Mouse (Mus musculus): ENCODE measurements around the gene Cyp46a1. TPM values are rescaled to one million over a fixed set of nuclear protein-coding genes. Genes with fewer than 3 reads are reported as not detected.

Cyp46a1 gene
- polyA plus RNA-seq, 1 experiment from 2014 or later = 1.4 TPM

GRCm38 (mm10) chr12:108393082-108393481 lies 58.9 kb downstream of the Cyp46a1 start:
- Histone ChIP-seq H3K9me3 (ENCODE audit: control insufficient read depth, low read length) (no peaks in the 10 kb centered on the region), H3K4me2 (ENCODE audit: low read depth, severe bottlenecking) (no peak overlapping the region), H3K4me1 (ENCODE audit: control insufficient read depth, insufficient read depth, low read length) (no peaks in the 10 kb centered on the region), H3K36me3 (ENCODE audit: control insufficient read depth, insufficient read depth, low read length) (no peaks in the 10 kb centered on the region), H3K4me3 (ENCODE audit: low read depth, low read length) (no peak overlapping the region), H3K27me3 (ENCODE audit: control insufficient read depth, insufficient read depth, low read length) (no peaks in the 10 kb centered on the region), H3K9ac (ENCODE audit: low read length) (no peak overlapping the region), H3K27ac (replicated peaks; ENCODE audit: low read depth, low read length) (no peak overlapping the region)
- ATAC-seq (ENCODE audit: insufficient number of reproducible peaks, low FRiP score, low TSS enrichment, low read depth) (no peak), DNase-seq (ENCODE audit: low spot score) (no peak)
- 85% methylated on average over 4 of the region's 4 CpGs for WGBS

- H3K27ac ChIP-seq (replicated peaks; ENCODE audit: low read depth, low read length) = no peak overlapping the region
- no peak overlapping the region for H3K4me2 ChIP-seq (ENCODE audit: low read depth, severe bottlenecking)
- no peaks in the 10 kb centered on the region for H3K27me3 ChIP-seq (ENCODE audit: control insufficient read depth, insufficient read depth, low read length)
- WGBS = 72% methylated on average over 4 of the region's 4 CpGs
- H3K4me3 ChIP-seq (ENCODE audit: low read depth, low read length) = no peak overlapping the region
- no peaks in the 10 kb centered on the region for H3K4me1 ChIP-seq (ENCODE audit: control insufficient read depth, insufficient read depth, low read length)
- ATAC-seq (ENCODE audit: insufficient number of reproducible peaks, low FRiP score, low TSS enrichment, low read depth) (no peak), DNase-seq (ENCODE audit: low spot score) (no peak)
- H3K9me3 ChIP-seq (ENCODE audit: control insufficient read depth, low read length) = no peaks in the 10 kb centered on the region
- no peaks in the 10 kb centered on the region for H3K36me3 ChIP-seq (ENCODE audit: control insufficient read depth, insufficient read depth, low read length)
- H3K9ac ChIP-seq (ENCODE audit: low read length) = no peak overlapping the region
Observed at GRCm38 (mm10) chr12:108393637-108394036, 59.5 kb downstream of the Cyp46a1 start.

GRCm38 (mm10) chr12:108394534-108395284 lies 60.5 kb downstream of the Cyp46a1 start:
- 90% methylated on average over 17 of the region's 17 CpGs for WGBS
- Histone ChIP-seq H3K4me1 (ENCODE audit: control insufficient read depth, insufficient read depth, low read length) (no peaks in the 10 kb centered on the region), H3K4me2 (ENCODE audit: low read depth, severe bottlenecking) (no peak overlapping the region), H3K9me3 (ENCODE audit: control insufficient read depth, low read length) (no peaks in the 10 kb centered on the region), H3K27me3 (ENCODE audit: control insufficient read depth, insufficient read depth, low read length) (no peaks in the 10 kb centered on the region), H3K4me3 (ENCODE audit: low read depth, low read length) (no peak overlapping the region), H3K9ac (ENCODE audit: low read length) (no peak overlapping the region), H3K27ac (replicated peaks; ENCODE audit: low read depth, low read length) (no peak overlapping the region), H3K36me3 (ENCODE audit: control insufficient read depth, insufficient read depth, low read length) (no peaks in the 10 kb centered on the region)
- ATAC-seq (ENCODE audit: insufficient number of reproducible peaks, low FRiP score, low TSS enrichment, low read depth) (no peak), DNase-seq (ENCODE audit: low spot score) (no peak)

GRCm38 (mm10) chr12:108395285-108395660 lies 61.1 kb downstream of the Cyp46a1 start:
- DNase-seq (ENCODE audit: low spot score) (no peak), ATAC-seq (ENCODE audit: insufficient number of reproducible peaks, low FRiP score, low TSS enrichment, low read depth) (no peak)
- Histone ChIP-seq H3K36me3 (ENCODE audit: control insufficient read depth, insufficient read depth, low read length) (no peaks in the 10 kb centered on the region), H3K9ac (ENCODE audit: low read length) (no peak overlapping the region), H3K4me2 (ENCODE audit: low read depth, severe bottlenecking) (no peak overlapping the region), H3K27me3 (ENCODE audit: control insufficient read depth, insufficient read depth, low read length) (no peaks in the 10 kb centered on the region), H3K4me3 (ENCODE audit: low read depth, low read length) (no peak overlapping the region), H3K9me3 (ENCODE audit: control insufficient read depth, low read length) (no peaks in the 10 kb centered on the region), H3K4me1 (ENCODE audit: control insufficient read depth, insufficient read depth, low read length) (no peaks in the 10 kb centered on the region), H3K27ac (replicated peaks; ENCODE audit: low read depth, low read length) (no peak overlapping the region)
- WGBS = 80% methylated on average over 6 of the region's 6 CpGs

GRCm38 (mm10) chr12:108396081-108396947 lies 62.1 kb downstream of the Cyp46a1 start:
- Histone ChIP-seq H3K36me3 (ENCODE audit: control insufficient read depth, insufficient read depth, low read length) (no peaks in the 10 kb centered on the region), H3K9ac (ENCODE audit: low read length) (no peak overlapping the region), H3K9me3 (ENCODE audit: control insufficient read depth, low read length) (no peaks in the 10 kb centered on the region), H3K27ac (replicated peaks; ENCODE audit: low read depth, low read length) (no peak overlapping the region), H3K4me3 (ENCODE audit: low read depth, low read length) (no peak overlapping the region), H3K4me2 (ENCODE audit: low read depth, severe bottlenecking) (no peak overlapping the region), H3K27me3 (ENCODE audit: control insufficient read depth, insufficient read depth, low read length) (no peaks in the 10 kb centered on the region), H3K4me1 (ENCODE audit: control insufficient read depth, insufficient read depth, low read length) (no peaks in the 10 kb centered on the region)
- 74% methylated on average over 11 of the region's 11 CpGs for WGBS
- ATAC-seq (ENCODE audit: insufficient number of reproducible peaks, low FRiP score, low TSS enrichment, low read depth) (no peak), DNase-seq (ENCODE audit: low spot score) (no peak)

GRCm38 (mm10) chr12:108398681-108399080 lies 64.5 kb downstream of the Cyp46a1 start:
- no peak for ATAC-seq (ENCODE audit: insufficient number of reproducible peaks, low FRiP score, low TSS enrichment, low read depth)
- no peaks in the 10 kb centered on the region for H3K36me3 ChIP-seq (ENCODE audit: control insufficient read depth, insufficient read depth, low read length)
- H3K4me2 ChIP-seq (ENCODE audit: low read depth, severe bottlenecking) = no peak overlapping the region
- no peak overlapping the region for H3K4me3 ChIP-seq (ENCODE audit: low read depth, low read length)
- no peak for DNase-seq (ENCODE audit: low spot score)
- no peaks in the 10 kb centered on the region for H3K27me3 ChIP-seq (ENCODE audit: control insufficient read depth, insufficient read depth, low read length)
- no peak overlapping the region for H3K9ac ChIP-seq (ENCODE audit: low read length)
- H3K27ac ChIP-seq (replicated peaks; ENCODE audit: low read depth, low read length) = no peak overlapping the region
- H3K4me1 ChIP-seq (ENCODE audit: control insufficient read depth, insufficient read depth, low read length) = no peaks in the 10 kb centered on the region
- no peaks in the 10 kb centered on the region for H3K9me3 ChIP-seq (ENCODE audit: control insufficient read depth, low read length)
- WGBS = 88% methylated on average over 7 of the region's 7 CpGs

GRCm38 (mm10) chr12:108399191-108399590 lies 65.0 kb downstream of the Cyp46a1 start:
- no peak overlapping the region for H3K4me3 ChIP-seq (ENCODE audit: low read depth, low read length)
- no peak for DNase-seq (ENCODE audit: low spot score)
- 85% methylated on average over 8 of the region's 8 CpGs for WGBS
- no peaks in the 10 kb centered on the region for H3K36me3 ChIP-seq (ENCODE audit: control insufficient read depth, insufficient read depth, low read length)
- H3K9ac ChIP-seq (ENCODE audit: low read length) = no peak overlapping the region
- H3K27ac ChIP-seq (replicated peaks; ENCODE audit: low read depth, low read length) = no peak overlapping the region
- no peak for ATAC-seq (ENCODE audit: insufficient number of reproducible peaks, low FRiP score, low TSS enrichment, low read depth)
- no peak overlapping the region for H3K4me2 ChIP-seq (ENCODE audit: low read depth, severe bottlenecking)
- H3K27me3 ChIP-seq (ENCODE audit: control insufficient read depth, insufficient read depth, low read length) = no peaks in the 10 kb centered on the region
- no peaks in the 10 kb centered on the region for H3K9me3 ChIP-seq (ENCODE audit: control insufficient read depth, low read length)
- H3K4me1 ChIP-seq (ENCODE audit: control insufficient read depth, insufficient read depth, low read length) = no peaks in the 10 kb centered on the region

GRCm38 (mm10) chr12:108400951-108401350 lies 66.8 kb downstream of the Cyp46a1 start:
- no peak for ATAC-seq (ENCODE audit: insufficient number of reproducible peaks, low FRiP score, low TSS enrichment, low read depth)
- Histone ChIP-seq H3K9me3 (ENCODE audit: control insufficient read depth, low read length) (no peaks in the 10 kb centered on the region), H3K4me1 (ENCODE audit: control insufficient read depth, insufficient read depth, low read length) (no peaks in the 10 kb centered on the region), H3K4me3 (ENCODE audit: low read depth, low read length) (no peak overlapping the region), H3K36me3 (ENCODE audit: control insufficient read depth, insufficient read depth, low read length) (no peaks in the 10 kb centered on the region), H3K27me3 (ENCODE audit: control insufficient read depth, insufficient read depth, low read length) (no peaks in the 10 kb centered on the region), H3K27ac (replicated peaks; ENCODE audit: low read depth, low read length) (no peak overlapping the region), H3K4me2 (ENCODE audit: low read depth, severe bottlenecking) (no peak overlapping the region), H3K9ac (ENCODE audit: low read length) (no peak overlapping the region)
- DNase-seq (ENCODE audit: low spot score) = no peak
- 85% methylated on average over 8 of the region's 8 CpGs for WGBS
